Mouse (Mus musculus) heart, postnatal 0 days (tissue): ENCODE measurements around the gene Tubb2a.

ENCODE experiments used
- CTCF ChIP-seq: IDR thresholded peaks from 2 replicates; pipeline ENCODE4 v1.5.1; 2016; ENCODE audit warnings: antibody characterized with exemption, control low read depth, low read depth
- EP300 ChIP-seq: IDR thresholded peaks from 2 replicates; pipeline ENCODE4 v1.6.1; 2016; ENCODE audit warnings: antibody characterized with exemption, low read depth

GRCm38 (mm10) chr13:34071836-34072235 lies 6.0 kb downstream of the Tubb2a start:
- no peak for TF ChIP-seq CTCF
- no peak for TF ChIP-seq EP300
